Mouse (Mus musculus): ENCODE data around the gene Matn3. TPM values are rescaled to one million over a fixed set of nuclear protein-coding genes. Genes with fewer than 3 reads are reported as not detected.
A peak's percentile ranks its signal among the peaks of the same experiment; 100 is the strongest.
"Not testable (repeated sequence)": the region's sequence is repeated elsewhere in the genome, so short reads cannot be mapped to it uniquely, and the experiment has no call there.

Matn3 gene
- polyA plus RNA-seq, 1 experiment from 2014 or later, result 5.2 TPM

GRCm38 (mm10) chr12:8921394-8922368 is 26.0 kb upstream of the Matn3 start, which contains the start of gene Laptm4a:
Laptm4a (plus strand) TSS chr12:8921664.
- Histone ChIP-seq H3K4me1 (peaks cover 34% of the 10 kb centered on the region), H3K4me3 (peak within 1 kb of the TSS; percentile 75), H3K27ac (peak within 1 kb of the TSS; percentile 98), H3K27me3 (ENCODE audit: low read depth, poor library complexity, severe bottlenecking) (no peaks in the 10 kb centered on the region), H3K36me3 (peaks cover 27% of the 10 kb centered on the region), H3K9me3 (replicated peaks) (no peaks in the 10 kb centered on the region)
- peak; percentile 96 for DNase-seq (ENCODE audit: low spot score)
- WGBS, result under 1% methylated on average over 73 of the region's 73 CpGs

DNA sequence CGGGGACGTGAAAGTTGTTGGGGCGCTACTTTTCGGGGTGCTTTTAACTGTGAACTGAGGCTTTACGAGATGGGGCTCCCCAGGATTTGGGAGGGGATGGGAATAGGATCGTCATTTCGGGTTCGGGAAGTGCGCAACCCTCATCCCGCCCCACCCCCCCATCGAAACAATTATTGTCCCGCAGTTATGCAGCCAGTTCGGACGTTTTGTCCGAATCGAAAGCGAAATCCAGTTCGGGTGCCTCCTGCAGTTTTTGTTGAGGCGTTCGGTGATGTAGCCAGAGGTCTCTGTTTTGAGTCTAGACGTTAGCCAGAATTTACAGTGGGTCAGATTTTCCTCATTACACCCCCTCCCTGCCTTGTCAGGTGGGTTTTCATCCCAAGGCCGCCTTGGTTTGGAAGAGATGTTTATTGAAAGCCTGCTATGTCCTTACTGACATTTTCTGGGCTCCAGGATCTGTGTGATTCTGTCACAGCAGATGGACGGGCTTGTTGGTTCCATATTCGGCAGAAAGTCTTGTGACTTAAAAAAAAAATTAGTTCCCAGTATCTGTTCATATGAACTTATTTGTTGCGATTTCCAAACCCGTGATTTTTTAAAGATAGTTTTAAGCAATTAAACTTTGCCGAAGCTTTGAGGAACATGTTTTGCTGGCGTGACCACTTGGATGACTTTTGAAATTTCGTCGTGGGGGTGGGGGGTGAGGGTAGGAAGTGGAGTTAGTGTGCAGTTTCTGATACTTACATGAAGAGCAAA is 25.2 kb upstream of the Matn3 start:
- peaks cover 30% of the 10 kb centered on the region for H3K4me1 ChIP-seq
- WGBS, result 6% methylated on average over 30 of the region's 30 CpGs
- no peak for DNase-seq (ENCODE audit: low spot score)
- no peaks in the 10 kb centered on the region for H3K27me3 ChIP-seq (ENCODE audit: low read depth, poor library complexity, severe bottlenecking)
- peak overlapping the region; percentile 98 for H3K27ac ChIP-seq
- peak overlapping the region; percentile 75 for H3K4me3 ChIP-seq
- peaks cover 36% of the 10 kb centered on the region for H3K36me3 ChIP-seq
- no peaks in the 10 kb centered on the region for H3K9me3 ChIP-seq (replicated peaks)

DNA sequence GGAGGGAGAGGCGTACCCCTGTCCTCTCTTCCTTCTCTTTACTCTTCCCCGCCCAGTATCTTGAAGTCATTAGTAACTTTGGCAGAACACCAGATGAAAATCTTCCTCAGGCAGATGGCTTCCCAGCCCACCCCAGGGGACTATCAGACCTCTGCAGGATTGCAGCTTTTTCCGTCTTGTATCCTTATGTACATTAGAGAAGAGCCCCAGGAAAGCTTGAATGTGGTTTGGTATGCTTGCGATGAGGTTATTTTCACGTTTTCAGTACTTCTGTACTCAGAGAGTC is 24.7 kb upstream of the Matn3 start:
- Histone ChIP-seq H3K4me3 (peak overlapping the region; percentile 75), H3K9me3 (replicated peaks) (no peaks in the 10 kb centered on the region), H3K27ac (peak overlapping the region; percentile 98; the same call in 1 of the 2 replicates), H3K27me3 (ENCODE audit: low read depth, poor library complexity, severe bottlenecking) (no peaks in the 10 kb centered on the region), H3K36me3 (peaks cover 41% of the 10 kb centered on the region), H3K4me1 (peaks cover 30% of the 10 kb centered on the region)
- no peak for DNase-seq (ENCODE audit: low spot score)
- WGBS, result 31% methylated on average over 5 of the region's 5 CpGs

GRCm38 (mm10) chr12:8923603-8924002 is 24.1 kb upstream of the Matn3 start:
- Histone ChIP-seq H3K4me1 (peaks cover 30% of the 10 kb centered on the region), H3K27ac (no peak overlapping the region), H3K4me3 (peak overlapping the region; percentile 75), H3K27me3 (ENCODE audit: low read depth, poor library complexity, severe bottlenecking) (no peaks in the 10 kb centered on the region), H3K36me3 (peaks cover 45% of the 10 kb centered on the region), H3K9me3 (replicated peaks) (no peaks in the 10 kb centered on the region)
- no peak for DNase-seq (ENCODE audit: low spot score)
- WGBS, result 67% methylated on average over 2 of the region's 2 CpGs

- peaks cover 65% of the 10 kb centered on the region for H3K36me3 ChIP-seq
- DNase-seq (ENCODE audit: low spot score), result no peak
- H3K4me1 ChIP-seq, result peaks cover 20% of the 10 kb centered on the region
- no peaks in the 10 kb centered on the region for H3K27me3 ChIP-seq (ENCODE audit: low read depth, poor library complexity, severe bottlenecking)
- no peak overlapping the region for H3K4me3 ChIP-seq
- no peak overlapping the region for H3K27ac ChIP-seq
- WGBS, result 94% methylated on average over 3 of the region's 3 CpGs
- no peaks in the 10 kb centered on the region for H3K9me3 ChIP-seq (replicated peaks)
These were observed 20.1 kb upstream of the Matn3 start for GRCm38 (mm10) chr12:8927652-8928051.

- H3K27ac ChIP-seq, result no peak overlapping the region
- H3K27me3 ChIP-seq (ENCODE audit: low read depth, poor library complexity, severe bottlenecking), result no peaks in the 10 kb centered on the region
- no peak overlapping the region for H3K4me3 ChIP-seq
- 97% methylated on average over 4 of the region's 4 CpGs for WGBS
- H3K4me1 ChIP-seq, result peaks cover 11% of the 10 kb centered on the region
- no peak for DNase-seq (ENCODE audit: low spot score)
- H3K36me3 ChIP-seq, result peaks cover 76% of the 10 kb centered on the region
- no peaks in the 10 kb centered on the region for H3K9me3 ChIP-seq (replicated peaks)
These were observed 19.0 kb upstream of the Matn3 start for GRCm38 (mm10) chr12:8928766-8929165.

DNA sequence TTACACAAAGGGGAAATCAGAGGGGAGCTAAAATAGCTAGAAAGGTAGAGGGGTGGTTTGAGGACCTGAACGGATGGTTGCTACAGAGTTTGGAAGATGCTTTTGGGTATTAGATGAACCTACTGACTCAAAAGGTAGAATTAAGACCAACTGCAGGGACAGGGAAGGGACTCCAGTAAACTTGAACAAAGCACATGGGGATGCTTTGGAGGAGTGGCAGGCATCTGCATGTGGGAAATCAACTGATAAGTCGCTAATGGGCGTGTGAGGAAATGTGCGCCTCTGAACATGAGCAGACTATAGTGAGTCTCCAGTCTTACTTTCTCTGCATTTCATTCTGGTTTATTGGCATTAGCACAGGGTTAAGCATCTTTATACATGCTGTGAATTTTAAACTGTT is 16.6 kb upstream of the Matn3 start:
- Histone ChIP-seq H3K4me1 (no peaks in the 10 kb centered on the region), H3K27ac (no peak overlapping the region), H3K9me3 (replicated peaks) (no peaks in the 10 kb centered on the region), H3K27me3 (ENCODE audit: low read depth, poor library complexity, severe bottlenecking) (no peaks in the 10 kb centered on the region), H3K4me3 (no peak overlapping the region), H3K36me3 (peaks cover 75% of the 10 kb centered on the region)
- WGBS, result 92% methylated on average over 4 of the region's 4 CpGs
- no peak for DNase-seq (ENCODE audit: low spot score)

DNA sequence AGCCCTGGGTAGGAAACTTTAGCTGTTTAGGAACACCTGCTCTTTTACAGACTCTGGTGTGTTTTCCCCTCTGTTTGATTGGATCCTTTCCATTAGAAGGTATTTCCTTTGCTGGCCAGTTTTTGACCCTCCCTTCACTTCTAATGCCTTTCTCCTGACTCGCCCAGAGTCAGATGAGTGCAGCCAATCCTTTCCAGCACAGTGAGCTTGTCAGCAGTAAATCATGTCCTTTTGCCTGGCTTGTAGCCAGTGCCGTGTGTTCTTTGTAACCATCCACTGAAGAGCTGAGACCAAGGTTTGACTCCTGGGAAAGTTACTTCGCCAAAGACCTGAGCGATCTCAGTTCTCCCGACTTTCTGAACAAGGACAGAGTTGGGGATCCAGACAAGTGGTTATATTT is 12.4 kb upstream of the Matn3 start:
- H3K27ac ChIP-seq, result no peak overlapping the region
- 75% methylated on average over 5 of the region's 5 CpGs for WGBS
- no peaks in the 10 kb centered on the region for H3K9me3 ChIP-seq (replicated peaks)
- DNase-seq (ENCODE audit: low spot score), result no peak
- H3K27me3 ChIP-seq (ENCODE audit: low read depth, poor library complexity, severe bottlenecking), result no peaks in the 10 kb centered on the region
- H3K36me3 ChIP-seq, result peaks cover 83% of the 10 kb centered on the region
- H3K4me3 ChIP-seq, result no peak overlapping the region
- no peaks in the 10 kb centered on the region for H3K4me1 ChIP-seq

- not testable (repeated sequence) for H3K9me3 ChIP-seq (replicated peaks); DNase-seq (ENCODE audit: low spot score); H3K4me3 ChIP-seq; H3K27ac ChIP-seq; H3K27me3 ChIP-seq (ENCODE audit: low read depth, poor library complexity, severe bottlenecking); H3K4me1 ChIP-seq
- H3K36me3 ChIP-seq, result peaks cover 81% of the 10 kb centered on the region
- 78% methylated on average over 4 of the region's 4 CpGs for WGBS
These were observed 11.5 kb upstream of the Matn3 start for GRCm38 (mm10) chr12:8936210-8936609.

GRCm38 (mm10) chr12:8939490-8939889 is 8.2 kb upstream of the Matn3 start:
- Histone ChIP-seq H3K9me3 (replicated peaks) (no peaks in the 10 kb centered on the region), H3K36me3 (peaks cover 54% of the 10 kb centered on the region), H3K27me3 (ENCODE audit: low read depth, poor library complexity, severe bottlenecking) (no peaks in the 10 kb centered on the region), H3K4me3 (no peak overlapping the region), H3K4me1 (no peaks in the 10 kb centered on the region), H3K27ac (no peak overlapping the region)
- 92% methylated on average over 4 of the region's 4 CpGs for WGBS
- no peak for DNase-seq (ENCODE audit: low spot score)

DNA sequence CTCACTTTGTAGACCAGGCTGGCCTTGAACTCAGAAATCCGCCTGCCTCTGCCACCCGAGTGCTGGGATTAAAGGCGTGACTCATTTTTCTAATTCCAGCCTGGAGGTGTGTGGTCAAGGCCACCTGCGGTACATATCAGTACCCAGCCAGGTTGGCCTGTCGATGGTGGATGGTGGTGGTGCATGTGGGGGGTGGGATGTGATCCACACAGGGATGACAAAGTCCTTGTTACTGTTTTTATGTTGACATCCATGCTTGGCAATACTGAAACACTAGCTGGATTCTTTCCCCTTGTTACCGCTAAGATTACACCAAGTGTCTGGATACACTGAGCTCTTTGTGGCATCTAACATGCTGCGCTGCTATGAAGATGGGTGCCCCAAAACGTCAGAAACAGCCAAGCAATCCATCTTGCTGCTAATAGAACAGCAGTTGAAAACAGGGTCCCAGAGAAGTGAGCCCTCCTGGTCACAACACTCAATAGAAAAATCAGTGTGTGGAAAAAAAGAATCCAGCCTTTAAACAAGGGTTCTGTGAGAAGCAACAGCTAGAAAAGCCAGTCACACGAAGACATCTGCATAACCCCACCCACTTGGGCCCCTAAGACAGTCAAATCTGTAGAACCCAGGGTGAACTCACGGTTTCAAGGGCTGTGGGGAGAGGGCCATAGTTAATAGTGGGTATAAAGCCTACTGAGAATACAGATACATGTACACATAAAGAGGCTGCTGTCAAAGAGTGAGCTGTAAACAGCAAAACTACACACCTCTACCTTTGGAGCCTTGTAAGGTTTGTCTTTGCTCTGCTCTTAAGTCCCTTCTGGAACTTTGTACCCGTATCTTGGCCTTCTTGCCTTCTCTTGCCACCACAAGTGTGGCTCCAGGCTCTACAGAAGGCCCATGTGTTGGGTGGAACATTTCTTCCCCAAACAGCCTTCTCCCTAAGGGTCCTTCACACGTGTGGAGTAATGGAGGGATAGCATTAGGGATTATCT is 7.4 kb upstream of the Matn3 start:
- no peaks in the 10 kb centered on the region for H3K9me3 ChIP-seq (replicated peaks)
- H3K27me3 ChIP-seq (ENCODE audit: low read depth, poor library complexity, severe bottlenecking), result no peaks in the 10 kb centered on the region
- H3K27ac ChIP-seq, result no peak overlapping the region
- WGBS, result 73% methylated on average over 12 of the region's 12 CpGs
- DNase-seq (ENCODE audit: low spot score), result no peak
- H3K4me3 ChIP-seq, result no peak overlapping the region
- H3K4me1 ChIP-seq, result no peaks in the 10 kb centered on the region
- H3K36me3 ChIP-seq, result peaks cover 46% of the 10 kb centered on the region

- Histone ChIP-seq H3K27ac (no peak overlapping the region), H3K4me3 (no peak overlapping the region), H3K4me1 (0 out of 2 replicates have a peak, but pooled peaks cover under 1% of the 10 kb centered on the region), H3K27me3 (ENCODE audit: low read depth, poor library complexity, severe bottlenecking) (no peaks in the 10 kb centered on the region), H3K36me3 (peaks cover 37% of the 10 kb centered on the region), H3K9me3 (replicated peaks) (no peaks in the 10 kb centered on the region)
- no peak for DNase-seq (ENCODE audit: low spot score)
- 72% methylated on average over 4 of the region's 4 CpGs for WGBS
These were observed 6.6 kb upstream of the Matn3 start for GRCm38 (mm10) chr12:8941131-8941615.
